Mouse (Mus musculus): ENCODE results near the gene Fmo1.

- TF ChIP-seq GATA1 (IDR thresholded peaks at IDR 0.05; ENCODE audit: borderline replicate concordance, low read length) (no peak), FLI1 (IDR thresholded peaks at IDR 0.05; ENCODE audit: low read length) (no peak)
Observed at GRCm38 (mm10) chr1:162807441-162807840, 59.0 kb downstream of the Fmo1 start.
